Mouse (Mus musculus) embryonic facial prominence, embryonic 12.5 days (tissue): Measurements from ENCODE around the gene Tspan31. TPM values are rescaled to one million over a fixed set of nuclear protein-coding genes. Genes with fewer than 3 reads are reported as not detected.

Experiments
- ATAC-seq: fragments of 200-750 bp; cut with Nextera tagmentation; 2 replicates; pipeline ENCODE4 v1.8.0; 2017; ENCODE audit not compliant: insufficient number of reproducible peaks, insufficient read depth, low FRiP score, low TSS enrichment
- H3K27ac ChIP-seq: fragments of 300-500 bp; sonication (generic); 2 replicates; pipeline ENCODE4 v1.5.1; 2016; ENCODE audit warnings: mild to moderate bottlenecking
- H3K27me3 ChIP-seq: fragments of 300-500 bp; sonication (generic); 2 replicates; pipeline ENCODE4 v1.6.1; 2016; ENCODE audit warnings: mild to moderate bottlenecking, moderate library complexity
- H3K36me3 ChIP-seq: fragments of 300-500 bp; sonication (generic); 2 replicates; pipeline ENCODE4 v1.6.1; 2016; ENCODE audit warnings: mild to moderate bottlenecking
- H3K4me1 ChIP-seq: fragments of 300-500 bp; sonication (generic); 2 replicates; pipeline ENCODE4 v1.6.1; 2016
- H3K4me2 ChIP-seq: fragments of 300-500 bp; sonication (generic); replicated peaks from 2 replicates; pipeline ENCODE4 v1.6.1; 2016; ENCODE audit warnings: mild to moderate bottlenecking, moderate library complexity
- H3K4me3 ChIP-seq: fragments of 300-500 bp; sonication (generic); 2 replicates; pipeline ENCODE4 v1.5.1; 2016; ENCODE audit warnings: mild to moderate bottlenecking
- H3K9ac ChIP-seq: fragments of 300-500 bp; sonication (generic); 2 replicates; pipeline ENCODE4 v1.6.1; 2016; ENCODE audit warnings: mild to moderate bottlenecking, moderate library complexity
- H3K9me3 ChIP-seq: fragments of 300-500 bp; sonication (generic); 2 replicates; pipeline ENCODE4 v1.6.1; 2016; ENCODE audit warnings: mild to moderate bottlenecking, moderate library complexity
- WGBS: fragments of 180-500 bp; shearing (Covaris S2); methylation state at CpG from one replicate; pipeline ENCODE4 v1.1.7; 2016; 5-methylcytosine and 5-hydroxymethylcytosine counted together
- polyA plus RNA-seq: library from polyadenylated mRNA; unstranded; fragments of >200 nt; fragmentation: Nextera tagmentation; extraction: Ambion mirVana; gene quantifications from 2 replicates; pipeline ENCODE4 v1.2.1, GENCODE M21; 2016

Gene Tspan31
- polyA plus RNA-seq, 1 experiment from 2014 or later: 170 TPM

- H3K9ac ChIP-seq: no peak overlapping the region
Measured at GRCm38 (mm10) chr10:127049395-127050118, 20.5 kb downstream of the Tspan31 start.

GRCm38 (mm10) chr10:127048608-127049394, 21.3 kb downstream of the Tspan31 start:
- H3K4me1 ChIP-seq: peaks cover 3% of the 10 kb centered on the region; the same call in 1 of the 2 replicates
- 0 out of 2 replicates have a peak overlapping the region, but pooled peaks have one; percentile 6 for H3K4me3 ChIP-seq
- peak overlapping the region; percentile 1 for H3K4me2 ChIP-seq
- H3K27me3 ChIP-seq: peaks cover 53% of the 10 kb centered on the region
- WGBS: 4% methylated on average over 35 of the region's 35 CpGs
- peaks cover 5% of the 10 kb centered on the region; the same call in 1 of the 2 replicates for H3K36me3 ChIP-seq
- H3K9ac ChIP-seq: no peak overlapping the region
- H3K27ac ChIP-seq: no peak overlapping the region
- no peaks in the 10 kb centered on the region for H3K9me3 ChIP-seq
- no peak for ATAC-seq

More at GRCm38 (mm10) chr10:127049395-127050118, 20.5 kb downstream of the Tspan31 start:
- no peaks in the 10 kb centered on the region for H3K9me3 ChIP-seq
- peak overlapping the region; percentile 1; the same call in 1 of the 2 replicates for H3K4me2 ChIP-seq
- peaks cover 5% of the 10 kb centered on the region; the same call in 1 of the 2 replicates for H3K36me3 ChIP-seq
- H3K4me1 ChIP-seq: peaks cover 3% of the 10 kb centered on the region; the same call in 1 of the 2 replicates
- 2% methylated on average over 29 of the region's 29 CpGs for WGBS
- H3K27ac ChIP-seq: no peak overlapping the region
- peak overlapping the region; percentile 6; the same call in 1 of the 2 replicates for H3K4me3 ChIP-seq
- H3K27me3 ChIP-seq: peaks cover 53% of the 10 kb centered on the region
- ATAC-seq: no peak

GRCm38 (mm10) chr10:127047954-127048353, 22.1 kb downstream of the Tspan31 start, which contains the start of gene Cyp27b1:
Gene Cyp27b1 (plus strand): TSS chr10:127048250.
- peaks cover 53% of the 10 kb centered on the region for H3K27me3 ChIP-seq
- H3K4me3 ChIP-seq: 0 out of 2 replicates have a peak within 1 kb of the TSS, but pooled peaks have one; percentile 6
- H3K4me1 ChIP-seq: peaks cover 6% of the 10 kb centered on the region; the same call in 1 of the 2 replicates
- no peak within 1 kb of the TSS for H3K27ac ChIP-seq
- peaks cover 10% of the 10 kb centered on the region for H3K36me3 ChIP-seq
- no peaks in the 10 kb centered on the region for H3K9me3 ChIP-seq
- no peak within 1 kb of the TSS for H3K9ac ChIP-seq
- no peak for ATAC-seq
- WGBS: 26% methylated on average over 5 of the region's 5 CpGs
- H3K4me2 ChIP-seq: peak within 1 kb of the TSS; percentile 1

GRCm38 (mm10) chr10:127043187-127043586, 26.9 kb downstream of the Tspan31 start:
- WGBS: 81% methylated on average over 6 of the region's 6 CpGs
- peaks cover 22% of the 10 kb centered on the region for H3K27me3 ChIP-seq
- no peak overlapping the region for H3K27ac ChIP-seq
- H3K4me2 ChIP-seq: no peak overlapping the region
- H3K4me1 ChIP-seq: peaks cover 9% of the 10 kb centered on the region; the same call in 1 of the 2 replicates
- no peak for ATAC-seq
- peaks cover 10% of the 10 kb centered on the region for H3K36me3 ChIP-seq
- H3K9ac ChIP-seq: no peak overlapping the region
- H3K4me3 ChIP-seq: no peak overlapping the region
- no peaks in the 10 kb centered on the region for H3K9me3 ChIP-seq

- H3K27me3 ChIP-seq: peaks cover 16% of the 10 kb centered on the region
- H3K4me1 ChIP-seq: peaks cover 9% of the 10 kb centered on the region; the same call in 1 of the 2 replicates
- no peaks in the 10 kb centered on the region for H3K9me3 ChIP-seq
- peaks cover 10% of the 10 kb centered on the region for H3K36me3 ChIP-seq
- peak overlapping the region; percentile 68 for H3K9ac ChIP-seq
- no peak overlapping the region for H3K27ac ChIP-seq
- 16% methylated on average over 5 of the region's 5 CpGs for WGBS
- peak overlapping the region; percentile 83 for H3K4me3 ChIP-seq
- peak overlapping the region; percentile 97 for H3K4me2 ChIP-seq
- ATAC-seq: no peak
Measured at GRCm38 (mm10) chr10:127042468-127043115, 27.5 kb downstream of the Tspan31 start.

- H3K27ac ChIP-seq: peak overlapping the region; percentile 80; the same call in 1 of the 2 replicates
- H3K9ac ChIP-seq: peak overlapping the region; percentile 68
- H3K4me2 ChIP-seq: peak overlapping the region; percentile 97
- WGBS: under 1% methylated on average over 44 of the region's 44 CpGs
- ATAC-seq: peak; percentile 79
- peaks cover 10% of the 10 kb centered on the region for H3K36me3 ChIP-seq
- peak overlapping the region; percentile 83 for H3K4me3 ChIP-seq
- H3K27me3 ChIP-seq: peaks cover 10% of the 10 kb centered on the region; the same call in 1 of the 2 replicates
- peaks cover 9% of the 10 kb centered on the region; the same call in 1 of the 2 replicates for H3K4me1 ChIP-seq
- H3K9me3 ChIP-seq: no peaks in the 10 kb centered on the region
Measured at GRCm38 (mm10) chr10:127041774-127042338, 28.2 kb downstream of the Tspan31 start.

- ATAC-seq: peak; percentile 61
- Histone ChIP-seq H3K4me3 (peak within 1 kb of the TSS; percentile 83), H3K27ac (peak within 1 kb of the TSS; percentile 80; the same call in 1 of the 2 replicates), H3K9ac (peak within 1 kb of the TSS; percentile 68), H3K36me3 (peaks cover 10% of the 10 kb centered on the region), H3K4me2 (peak within 1 kb of the TSS; percentile 97), H3K4me1 (peaks cover 9% of the 10 kb centered on the region; the same call in 1 of the 2 replicates), H3K9me3 (no peaks in the 10 kb centered on the region), H3K27me3 (peaks cover 10% of the 10 kb centered on the region; the same call in 1 of the 2 replicates)
- WGBS: under 1% methylated on average over 28 of the region's 28 CpGs
Measured at GRCm38 (mm10) chr10:127041274-127041766, 28.7 kb downstream of the Tspan31 start, which contains the start of the genes Mettl1 and Eef1akmt3. Gene Mettl1 (plus strand): TSS chr10:127041414. Gene Eef1akmt3 (minus strand): TSS chr10:127041513.

GRCm38 (mm10) chr10:127040569-127041214, 29.4 kb downstream of the Tspan31 start:
- Histone ChIP-seq H3K9me3 (no peaks in the 10 kb centered on the region), H3K27me3 (peaks cover 10% of the 10 kb centered on the region; the same call in 1 of the 2 replicates), H3K4me1 (peaks cover 9% of the 10 kb centered on the region; the same call in 1 of the 2 replicates), H3K9ac (peak overlapping the region; percentile 68), H3K27ac (0 out of 2 replicates have a peak overlapping the region, but pooled peaks have one; percentile 66), H3K36me3 (peaks cover 10% of the 10 kb centered on the region), H3K4me3 (peak overlapping the region; percentile 83), H3K4me2 (peak overlapping the region; percentile 97)
- no peak for ATAC-seq
- WGBS: 2% methylated on average over 20 of the region's 20 CpGs

- H3K4me3 ChIP-seq: no peak overlapping the region
- peaks cover 10% of the 10 kb centered on the region; the same call in 1 of the 2 replicates for H3K27me3 ChIP-seq
- H3K4me2 ChIP-seq: no peak overlapping the region
- H3K9me3 ChIP-seq: no peaks in the 10 kb centered on the region
- no peak overlapping the region for H3K9ac ChIP-seq
- no peaks in the 10 kb centered on the region for H3K36me3 ChIP-seq
- H3K4me1 ChIP-seq: peaks cover 4% of the 10 kb centered on the region; the same call in 1 of the 2 replicates
- 80% methylated on average over 12 of the region's 12 CpGs for WGBS
- H3K27ac ChIP-seq: no peak overlapping the region
- no peak for ATAC-seq
Measured at GRCm38 (mm10) chr10:127037641-127038040, 32.4 kb downstream of the Tspan31 start.

- Histone ChIP-seq H3K27me3 (peaks cover 10% of the 10 kb centered on the region; the same call in 1 of the 2 replicates), H3K27ac (no peak overlapping the region), H3K4me3 (no peak overlapping the region), H3K9me3 (no peaks in the 10 kb centered on the region), H3K36me3 (no peaks in the 10 kb centered on the region), H3K4me2 (no peak overlapping the region), H3K9ac (no peak overlapping the region), H3K4me1 (no peaks in the 10 kb centered on the region)
- no peak for ATAC-seq
- 80% methylated on average over 12 of the region's 12 CpGs for WGBS
Measured at GRCm38 (mm10) chr10:127036273-127036672, 33.8 kb downstream of the Tspan31 start.
